Mouse (Mus musculus) heart, embryonic 16.5 days (tissue): Measurements from ENCODE around the gene Gng2. TPM values are rescaled to one million over a fixed set of nuclear protein-coding genes. Genes with fewer than 3 reads are reported as not detected.

Experiments
- ATAC-seq: fragments of 200-750 bp; cut with Nextera tagmentation; replicated peaks from 2 replicates; pipeline ENCODE4 v1.8.0; 2017; ENCODE audit warnings: moderate number of reproducible peaks; ENCODE audit not compliant: insufficient read depth, low FRiP score; ENCODE audit errors: extremely low read depth
- H3K27ac ChIP-seq: fragments of 300-500 bp; sonication (generic); 2 replicates; pipeline ENCODE4 v1.5.1; 2014; ENCODE audit warnings: mild to moderate bottlenecking, low read length, control low read depth, moderate library complexity
- H3K27me3 ChIP-seq: fragments of 300-500 bp; sonication (generic); 2 replicates; pipeline ENCODE4 v1.6.1; 2014; ENCODE audit warnings: low read length, mixed read lengths; ENCODE audit not compliant: control insufficient read depth, insufficient read depth
- H3K36me3 ChIP-seq: fragments of 300-500 bp; sonication (generic); 2 replicates; pipeline ENCODE4 v1.6.1; 2014; ENCODE audit not compliant: control insufficient read depth, insufficient read depth
- H3K4me1 ChIP-seq: fragments of 300-500 bp; sonication (generic); 2 replicates; pipeline ENCODE4 v1.6.1; 2014; ENCODE audit warnings: low read length, mixed read lengths; ENCODE audit not compliant: control insufficient read depth, insufficient read depth
- H3K4me2 ChIP-seq: fragments of 300-500 bp; sonication (generic); 2 replicates; pipeline ENCODE4 v1.6.1; 2014; ENCODE audit warnings: low read depth, mild to moderate bottlenecking, control low read depth, low read length
- H3K4me3 ChIP-seq: fragments of 300-500 bp; sonication (generic); 2 replicates; pipeline ENCODE4 v1.5.1; 2014; ENCODE audit warnings: mild to moderate bottlenecking, control low read depth, low read length
- H3K9ac ChIP-seq: fragments of 300-500 bp; sonication (generic); 2 replicates; pipeline ENCODE4 v1.6.1; 2014; ENCODE audit warnings: low read length, control low read depth
- H3K9me3 ChIP-seq: fragments of 300-500 bp; sonication (generic); replicated peaks from 2 replicates; pipeline ENCODE4 v1.6.1; 2016; ENCODE audit warnings: low read length; ENCODE audit not compliant: control insufficient read depth
- WGBS: fragments of 180-500 bp; shearing (Covaris S2); extraction: QIAGEN DNeasy Blood & Tissue Kit; methylation state at CpG from one replicate; pipeline ENCODE4 v1.1.7; 2014; 5-methylcytosine and 5-hydroxymethylcytosine counted together
- polyA plus RNA-seq: library from polyadenylated mRNA; unstranded; fragments of >200 nt; fragmentation: Nextera tagmentation; extraction: Ambion mirVana; gene quantifications from 2 replicates; pipeline ENCODE4 v1.2.1, GENCODE M21; 2015

Gene Gng2
- polyA plus RNA-seq, 1 experiment from 2014 or later = 58.8 TPM

DNA sequence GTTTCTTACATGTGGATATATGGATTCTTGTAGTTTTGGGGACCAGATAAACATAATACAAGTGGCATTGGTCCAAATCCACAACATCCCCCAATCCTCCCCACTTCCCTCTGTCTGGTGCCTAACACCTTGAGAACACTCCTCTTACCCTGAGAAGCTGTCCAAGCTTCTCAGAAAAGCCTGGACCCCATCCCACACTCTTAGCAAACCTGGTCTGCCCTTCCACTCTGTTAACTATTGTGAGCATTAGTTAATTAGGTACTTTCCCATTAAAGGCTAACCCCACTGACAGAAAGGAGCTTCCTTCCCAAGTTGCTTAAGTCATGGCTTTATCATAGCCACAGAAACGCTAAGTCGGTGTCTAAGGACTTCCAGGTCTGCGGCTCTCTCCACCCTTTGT is 141.1 kb downstream of the Gng2 start:
- Histone ChIP-seq H3K4me2 (no peak overlapping the region), H3K27ac (no peak overlapping the region), H3K9ac (no peak overlapping the region), H3K4me3 (no peak overlapping the region), H3K4me1 (peaks cover 5% of the 10 kb centered on the region; the same call in 1 of the 2 replicates), H3K27me3 (no peaks in the 10 kb centered on the region), H3K9me3 (no peaks in the 10 kb centered on the region), H3K36me3 (no peaks in the 10 kb centered on the region)
- 72% methylated on average over 3 of the region's 3 CpGs for WGBS
- ATAC-seq = no peak

GRCm38 (mm10) chr14:19825481-19825880 is 151.9 kb downstream of the Gng2 start:
- ATAC-seq = no peak
- no peak overlapping the region for H3K9ac ChIP-seq
- H3K9me3 ChIP-seq = peaks cover 4% of the 10 kb centered on the region; the same call in 1 of the 2 replicates
- 41% methylated on average over 11 of the region's 11 CpGs for WGBS
- H3K27me3 ChIP-seq = no peaks in the 10 kb centered on the region
- no peak overlapping the region for H3K4me3 ChIP-seq
- H3K36me3 ChIP-seq = peaks cover 11% of the 10 kb centered on the region
- no peak overlapping the region for H3K27ac ChIP-seq
- no peak overlapping the region for H3K4me2 ChIP-seq
- peaks cover 13% of the 10 kb centered on the region for H3K4me1 ChIP-seq

DNA sequence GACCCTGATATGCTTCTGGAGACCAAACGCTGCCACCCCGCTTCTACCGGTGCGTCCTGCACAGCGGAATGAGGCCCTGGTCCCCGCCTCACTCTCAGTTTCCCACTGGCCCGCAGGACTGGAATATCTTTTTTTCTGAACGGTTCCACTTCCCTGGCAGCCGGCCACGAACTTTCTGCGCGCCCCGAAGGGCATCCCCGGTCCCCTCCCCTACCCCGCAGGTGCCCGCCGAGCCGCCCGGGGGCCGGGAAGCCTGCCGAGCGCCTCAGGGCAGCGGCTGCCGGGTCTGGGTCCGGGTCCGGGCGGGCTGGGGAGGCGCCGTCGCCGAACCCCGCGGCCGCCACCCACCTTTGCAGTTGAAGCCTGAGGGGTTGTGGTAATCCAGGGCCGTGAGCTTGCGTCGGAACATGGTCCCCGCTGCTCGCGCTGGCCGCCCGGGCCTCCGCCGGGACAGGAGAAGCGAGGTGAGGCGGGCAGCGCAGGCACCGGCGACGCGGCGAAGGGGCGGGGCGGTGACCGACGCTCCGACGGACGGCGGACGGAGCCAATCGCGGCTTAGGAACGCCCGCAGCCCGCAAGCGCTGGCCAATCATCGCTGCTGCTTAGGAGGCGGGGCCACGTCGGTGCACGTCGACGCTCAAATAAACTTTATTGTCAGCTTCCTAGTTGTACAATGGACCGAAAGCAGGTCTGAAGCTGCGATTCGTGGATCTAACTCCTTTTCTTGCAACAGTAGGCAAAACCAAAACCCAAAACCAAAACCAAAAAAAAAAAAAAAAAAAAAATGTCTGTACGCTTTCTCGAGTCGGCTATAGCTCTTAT is 153.9 kb downstream of the Gng2 start, which contains the start of gene Rtraf:
Gene Rtraf (minus strand): TSS at position 504 of the 822 bp plus-strand sequence.
- H3K27me3 ChIP-seq = no peaks in the 10 kb centered on the region
- H3K9me3 ChIP-seq = peaks cover 4% of the 10 kb centered on the region; the same call in 1 of the 2 replicates
- H3K9ac ChIP-seq = peak within 1 kb of the TSS; percentile 91
- WGBS = under 1% methylated on average over 80 of the region's 80 CpGs
- H3K36me3 ChIP-seq = peaks cover 13% of the 10 kb centered on the region
- H3K4me3 ChIP-seq = peak within 1 kb of the TSS; percentile 77
- peak; percentile 99 for ATAC-seq
- peak within 1 kb of the TSS; percentile 87 for H3K4me2 ChIP-seq
- H3K27ac ChIP-seq = peak within 1 kb of the TSS; percentile 92
- H3K4me1 ChIP-seq = peaks cover 13% of the 10 kb centered on the region

Other genes starting within 250 kb of the Gng2 start
- 89.5 and 108 TPM in 2 replicates for gene Nid2, start 226.4 kb downstream of the Gng2 start, polyA plus RNA-seq
- 149 and 156 TPM in 2 replicates for gene Rtraf, start 153.8 kb downstream of the Gng2 start, polyA plus RNA-seq
- 9.1 and 9.3 TPM in 2 replicates for gene Saysd1, start 160.9 kb upstream of the Gng2 start, polyA plus RNA-seq
- 3.9 and 4.1 TPM in 2 replicates for gene Kcnk5, start 204.2 kb upstream of the Gng2 start, polyA plus RNA-seq